In genomic region chr8:124509156-124509555, GRCm38 (mm10) we compare ENCODE assay signal across 31 mouse cellular contexts. TPM values are rescaled to one million over a fixed set of nuclear protein-coding genes. Genes with fewer than 3 reads are reported as not detected.
DNase-seq lines count a peak whose midpoint lies in the region; ATAC-seq and TF ChIP-seq lines count a peak whose summit lies in the region.
"Had no signal": no experiment of that assay in that cellular context is flagged by ENCODE, and none has a peak within 500 bp of the region (broad histone marks: within the 10 kb centered on the region; RNA-seq: fewer than 3 reads in every experiment).

No protein-coding gene starts in this region.

- H3K9ac ChIP-seq in hindbrain, postnatal 0 days (replicated peaks; ENCODE audit: low read length) = no peak overlapping the region
- H3K9ac ChIP-seq in hindbrain, embryonic 12.5 days = no peak overlapping the region
- no peak overlapping the region for H3K9ac ChIP-seq in heart, adult 2 months (ENCODE audit: low read depth, low read length)
- H3K9ac ChIP-seq: forebrain, embryonic 13.5 days; hindbrain, embryonic 14.5 days; kidney, embryonic 15.5 days; liver, embryonic 14.5 days; midbrain, embryonic 13.5 days; neural tube, embryonic 15.5 days had no signal

- TF ChIP-seq POLR2A in heart, adult 2 months (IDR thresholded peaks at IDR 0.05; ENCODE audit: insufficient read depth, low read depth, low read length) = no peak

- no peaks in the 10 kb centered on the region for H3K79me2 ChIP-seq in heart, adult 2 months (replicated peaks; ENCODE audit: control insufficient read depth, insufficient read depth, low read length)

- peaks cover 3% of the 10 kb centered on the region; the same call in 1 of the 2 replicates for H3K4me1 ChIP-seq in hindbrain, postnatal 0 days (ENCODE audit: insufficient read depth, low read length)
- no peaks in the 10 kb centered on the region for H3K4me1 ChIP-seq in hindbrain, embryonic 12.5 days
- H3K4me1 ChIP-seq in heart, adult 2 months (ENCODE audit: control insufficient read depth, insufficient read depth, low read length) = no peaks in the 10 kb centered on the region
- H3K4me1 ChIP-seq: kidney, embryonic 15.5 days; midbrain, embryonic 13.5 days; neural tube, embryonic 15.5 days had no signal

- TF ChIP-seq EP300 in heart, adult 2 months (IDR thresholded peaks at IDR 0.05; ENCODE audit: insufficient read depth, low read depth, low read length) = no peak

- H3K4me3 ChIP-seq in hindbrain, postnatal 0 days (ENCODE audit: low read length) = no peak overlapping the region
- H3K4me3 ChIP-seq in hindbrain, embryonic 12.5 days = no peak overlapping the region
- no peak overlapping the region for H3K4me3 ChIP-seq in heart, adult 2 months
- H3K4me3 ChIP-seq: forebrain, embryonic 13.5 days; kidney, embryonic 15.5 days; midbrain, embryonic 13.5 days; neural tube, embryonic 15.5 days had no signal

- no peaks in the 10 kb centered on the region for H3K9me3 ChIP-seq in hindbrain, postnatal 0 days (ENCODE audit: low read length)
- no peaks in the 10 kb centered on the region for H3K9me3 ChIP-seq in hindbrain, embryonic 12.5 days (replicated peaks)
- H3K9me3 ChIP-seq: forebrain, embryonic 13.5 days; G1E; kidney, embryonic 15.5 days; midbrain, embryonic 13.5 days; neural tube, embryonic 15.5 days had no signal

- ATAC-seq in hindbrain, postnatal 0 days = no peak
- ATAC-seq in hindbrain, embryonic 12.5 days (ENCODE audit: low FRiP score) = no peak
- ATAC-seq: forebrain, embryonic 13.5 days; midbrain, embryonic 13.5 days had no signal

- DNase-seq in hindbrain, postnatal 0 days (ENCODE audit: low spot score) = no peak
- peak; percentile 18 for DNase-seq in thymus, postnatal 14 days
- DNase-seq in thymus, adult 18-20 months = no peak
- DNase-seq in naive thymus-derived CD4-positive, alpha-beta T cell, adult 2 months (ENCODE audit: low read depth) = peak; percentile 77
- DNase-seq in heart, adult 2 months = no peak
- no peak for DNase-seq in gastrocnemius, postnatal 36 days
- DNase-seq: adrenal gland, postnatal 10 days; cerebellum, adult 11 months; cerebellum, postnatal 10 days; gastrocnemius, postnatal 10 days; heart, adult 11 months; heart, postnatal 4 days; kidney, adult 18-20 months; kidney, postnatal 25 days; layer of hippocampus, postnatal 36 days; liver; lung, adult 2 months; lung, postnatal 10 days; right cerebral cortex, adult 18-20 months; spleen, adult 18-20 months had no signal

- H3K27ac ChIP-seq in hindbrain, postnatal 0 days = 0 out of 2 replicates have a peak overlapping the region, but pooled peaks have one; percentile 7
- no peak overlapping the region for H3K27ac ChIP-seq in hindbrain, embryonic 12.5 days
- no peak overlapping the region for H3K27ac ChIP-seq in heart, adult 2 months
- H3K27ac ChIP-seq: forebrain, embryonic 13.5 days; hindbrain, embryonic 14.5 days; kidney, embryonic 15.5 days; liver, embryonic 14.5 days; macrophage; midbrain, embryonic 13.5 days; neural tube, embryonic 15.5 days; stomach, postnatal 0 days had no signal

- TF ChIP-seq CTCF in hindbrain, postnatal 0 days (IDR thresholded peaks at IDR 0.05; ENCODE audit: low read depth) = no peak
- no peak for TF ChIP-seq CTCF in heart, adult 2 months (IDR thresholded peaks at IDR 0.05)

- intact Hi-C loops in heart, adult 2 months (cut with DNase I) = no loop called here
- intact Hi-C loops in gastrocnemius, postnatal 36 days (cut with DNase I) = no loop called here

- no peaks in the 10 kb centered on the region for H3K27me3 ChIP-seq in hindbrain, postnatal 0 days (ENCODE audit: insufficient read depth, low read length)
- peaks cover 4% of the 10 kb centered on the region for H3K27me3 ChIP-seq in hindbrain, embryonic 12.5 days
- H3K27me3 ChIP-seq in heart, adult 2 months (ENCODE audit: control insufficient read depth, insufficient read depth, low read length) = no peaks in the 10 kb centered on the region
- H3K27me3 ChIP-seq: forebrain, embryonic 13.5 days; midbrain, embryonic 13.5 days; neural tube, embryonic 15.5 days had no signal

- WGBS in hindbrain, postnatal 0 days = 62% methylated on average over 3 of the region's 3 CpGs
- WGBS in hindbrain, embryonic 12.5 days = 81% methylated on average over 3 of the region's 3 CpGs
- 64% methylated on average over 3 of the region's 3 CpGs for WGBS in heart, adult 2 months

- no peak overlapping the region for H3K4me2 ChIP-seq in hindbrain, postnatal 0 days (ENCODE audit: low read depth, low read length)
- H3K4me2 ChIP-seq in hindbrain, embryonic 12.5 days (replicated peaks) = no peak overlapping the region
- H3K4me2 ChIP-seq: forebrain, embryonic 13.5 days; heart, embryonic 11.5 days; hindbrain, embryonic 14.5 days; kidney, embryonic 15.5 days; midbrain, embryonic 13.5 days; neural tube, embryonic 15.5 days had no signal

- H3K36me3 ChIP-seq in hindbrain, postnatal 0 days (ENCODE audit: insufficient read depth, low read length) = no peaks in the 10 kb centered on the region
- H3K36me3 ChIP-seq in hindbrain, embryonic 12.5 days = no peaks in the 10 kb centered on the region
- H3K36me3 ChIP-seq in heart, adult 2 months (ENCODE audit: control insufficient read depth, insufficient read depth, low read length) = no peaks in the 10 kb centered on the region
- H3K36me3 ChIP-seq: G1E; kidney, embryonic 15.5 days; midbrain, embryonic 13.5 days; neural tube, embryonic 15.5 days had no signal

RNA-seq across cellular contexts. Expression of gene Cog2, which starts 11.4 kb away (rescaled TPM):
- total RNA-seq in hindbrain, postnatal 0 days (2014; rRNA removed) = 29.4 and 30.0 TPM in 2 replicates
- polyA plus RNA-seq in hindbrain, postnatal 0 days (2015; fragmentation: Nextera tagmentation; extraction: Ambion mirVana) = 17.3 and 21.4 TPM in 2 replicates
- polyA plus RNA-seq in hindbrain, embryonic 12.5 days (2016; fragmentation: Nextera tagmentation; extraction: Ambion mirVana) = 44.2 and 44.6 TPM in 2 replicates
- 10 to 100 TPM; 25.9 to 28.4 TPM for total RNA-seq in heart, adult 2 months (2021)
- 11.5 and 15.9 TPM in 2 replicates for polyA plus RNA-seq in heart, adult 2 months (2012; rRNA removed)
- total RNA-seq in gastrocnemius, postnatal 36 days (2021) = 10 to 100 TPM; 13.5 to 18.1 TPM

Comparison
In these comparisons a context has a peak if more than half of its experiments do, and no peak if none do; other contexts are left out.
1. DNase-seq: peak in thymus, postnatal 14 days (single experiment) and naive thymus-derived CD4-positive, alpha-beta T cell, adult 2 months (single experiment); none in hindbrain, postnatal 0 days (single experiment), thymus, adult 18-20 months (0 of 2), heart, adult 2 months (0 of 2) and gastrocnemius, postnatal 36 days (0 of 2).